Mouse (Mus musculus): ENCODE results near the gene Zscan2. TPM values are rescaled to one million over a fixed set of nuclear protein-coding genes. Genes with fewer than 3 reads are reported as not detected.

The Zscan2 gene
- total RNA-seq, 1 experiment from 2014 or later, result 4.9 TPM

GRCm38 (mm10) chr7:80885666-80886065, 24.9 kb downstream of the Zscan2 start:
- DNase-seq, result peak; percentile 50

GRCm38 (mm10) chr7:80888595-80888994, 27.9 kb downstream of the Zscan2 start:
- DNase-seq, result peak; percentile 69

GRCm38 (mm10) chr7:80889021-80889511, 28.3 kb downstream of the Zscan2 start:
- DNase-seq, result peak; percentile 84

- DNase-seq, result peak; percentile 75
Observed at GRCm38 (mm10) chr7:80889841-80890241, 29.1 kb downstream of the Zscan2 start.

- DNase-seq, result peak; percentile 50
Observed at GRCm38 (mm10) chr7:80893086-80893752, 32.5 kb downstream of the Zscan2 start.

- peak; percentile 56 for DNase-seq
Observed at GRCm38 (mm10) chr7:80893753-80894129, 33.0 kb downstream of the Zscan2 start.

GRCm38 (mm10) chr7:80894196-80894595, 33.5 kb downstream of the Zscan2 start:
- no peak for DNase-seq

GRCm38 (mm10) chr7:80894815-80895519, 34.2 kb downstream of the Zscan2 start:
- DNase-seq, result no peak

GRCm38 (mm10) chr7:80897134-80897533, 36.4 kb downstream of the Zscan2 start:
- DNase-seq, result no peak

- peak; percentile 27 for DNase-seq
Observed at GRCm38 (mm10) chr7:80897721-80898120, 37.0 kb downstream of the Zscan2 start.

GRCm38 (mm10) chr7:80900944-80901501, 40.3 kb downstream of the Zscan2 start, which contains the start of gene Wdr73:
Gene Wdr73, minus strand, starts transcription at chr7:80901269.
- peak; percentile 96 for DNase-seq

GRCm38 (mm10) chr7:80901541-80902274, 41.0 kb downstream of the Zscan2 start:
- DNase-seq, result peak; percentile 22

- no peak for DNase-seq
Observed at GRCm38 (mm10) chr7:80903625-80904422, 43.1 kb downstream of the Zscan2 start.

- peak; percentile 85 for DNase-seq
Observed at GRCm38 (mm10) chr7:80904921-80905515, 44.3 kb downstream of the Zscan2 start, which contains the start of gene Nmb. Gene Nmb, minus strand, starts transcription at chr7:80905076.

GRCm38 (mm10) chr7:80911053-80911452, 50.3 kb downstream of the Zscan2 start:
- no peak for DNase-seq

- DNase-seq, result no peak
Observed at GRCm38 (mm10) chr7:80912496-80912895, 51.8 kb downstream of the Zscan2 start.

- DNase-seq, result no peak
Observed at GRCm38 (mm10) chr7:80917916-80918465, 57.3 kb downstream of the Zscan2 start.

GRCm38 (mm10) chr7:80918982-80919646, 58.4 kb downstream of the Zscan2 start:
- DNase-seq, result no peak

GRCm38 (mm10) chr7:80919647-80920008, 58.9 kb downstream of the Zscan2 start:
- DNase-seq, result no peak

GRCm38 (mm10) chr7:80923165-80923564, 62.4 kb downstream of the Zscan2 start:
- no peak for DNase-seq

Measured in adrenal gland, postnatal 14 days (tissue).